Mouse (Mus musculus) frontal cortex, adult (tissue): Measurements from ENCODE around the gene Glmp.
"Not testable (repeated sequence)": the region's sequence is repeated elsewhere in the genome, so short reads cannot be mapped to it uniquely, and the experiment has no call there.

Experiments used
- ATAC-seq: cut with Nextera tagmentation; 2 replicates; pipeline ENCODE4 v1.9.2; 2017; ENCODE audit warnings: mild to moderate bottlenecking, moderate library complexity, mixed read lengths; ENCODE audit not compliant: low TSS enrichment

Gene Glmp

DNA sequence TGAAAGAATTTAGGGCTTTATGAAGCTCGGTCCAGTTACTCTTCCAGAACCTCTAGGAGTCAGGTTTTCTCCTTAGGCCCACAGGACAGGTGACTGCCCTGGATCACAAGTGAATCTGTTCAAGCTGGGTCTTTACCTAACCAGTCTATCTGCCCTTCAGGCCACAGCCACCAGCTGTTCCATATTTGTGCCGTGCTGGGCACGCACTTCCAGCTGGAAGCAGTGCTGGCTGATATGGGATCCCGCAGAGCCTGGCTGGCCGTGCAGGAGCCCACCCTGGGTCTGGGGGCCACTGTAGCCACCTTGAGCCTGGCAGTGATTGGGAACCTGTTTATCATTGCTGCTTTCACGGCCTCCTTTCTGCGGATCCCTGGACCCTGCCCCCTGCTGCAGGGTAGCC, 51.8 kb downstream of the Glmp start:
- ATAC-seq = not testable (repeated sequence)

DNA sequence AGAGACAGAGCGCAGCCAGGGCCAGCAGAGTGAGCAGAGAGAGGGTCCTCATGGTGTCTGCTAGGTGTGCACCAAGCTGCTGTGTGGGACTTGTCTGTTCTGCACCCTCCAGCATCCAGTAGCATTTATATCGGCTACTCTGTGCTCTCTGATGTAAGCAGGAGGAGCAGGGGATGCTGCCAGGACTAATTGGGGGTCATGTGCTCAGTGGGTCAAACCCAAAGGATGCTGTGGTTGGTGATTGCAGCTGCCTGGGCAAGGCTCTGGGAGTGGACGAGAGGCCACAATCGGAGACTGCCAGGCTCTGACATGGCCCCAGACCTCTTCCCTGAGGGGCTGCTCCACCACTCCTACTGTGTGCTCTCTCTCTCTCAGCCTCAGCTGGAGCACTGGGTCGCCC, 53.8 kb downstream of the Glmp start, which contains the start of gene Bglap2:
Gene Bglap2 (minus strand): TSS at position 101 of the 400 bp plus-strand sequence.
- not testable (repeated sequence) for ATAC-seq
